Mouse (Mus musculus) MEL (cell line): Measurements from ENCODE around the gene Ttc39d.
A peak's percentile ranks its signal among the peaks of the same experiment; 100 is the strongest.

ENCODE experiments used
- CTCF ChIP-seq, 3 experiments: IDR thresholded peaks in 2 of 3; conservative IDR thresholded peaks in 1 of 3; 2 replicates each; pipeline ENCODE4 v1.5.1; 2011 to 2012; ENCODE audit warnings: low read length in 3 of 3, low read depth in 2 of 3, mild to moderate bottlenecking in 2 of 3, improper control_type of control experiment in 1 of 3, inconsistent platforms in 1 of 3, mixed read lengths in 1 of 3, moderate library complexity in 1 of 3; ENCODE audit not compliant: control insufficient read depth in 1 of 3, insufficient read depth in 1 of 3, poor library complexity in 1 of 3, severe bottlenecking in 1 of 3
- E2F4 ChIP-seq: IDR thresholded peaks from 2 replicates; pipeline ENCODE4 v1.6.1; 2011; ENCODE audit warnings: low read depth, low read length, improper control_type of control experiment, borderline replicate concordance
- HCFC1 ChIP-seq: IDR thresholded peaks from 2 replicates; pipeline ENCODE4 v1.6.1; 2012; ENCODE audit warnings: low read depth, mild to moderate bottlenecking, inconsistent platforms, low read length, improper control_type of control experiment, moderate library complexity
- JUND ChIP-seq: IDR thresholded peaks from 2 replicates; pipeline ENCODE4 v1.6.1; 2011; ENCODE audit warnings: low read depth, mild to moderate bottlenecking, improper control_type of control experiment, low read length
- MEF2A ChIP-seq: IDR thresholded peaks from 2 replicates; pipeline ENCODE4 v1.6.1; 2014; ENCODE audit warnings: low read depth, mild to moderate bottlenecking, inconsistent platforms, low read length, improper control_type of control experiment; ENCODE audit not compliant: poor library complexity, insufficient replicate concordance, severe bottlenecking; ENCODE audit errors: extremely low read depth
- POLR2A ChIP-seq, 2 experiments: IDR thresholded peaks; 2 replicates each; pipeline ENCODE4 v1.6.1; 2011 to 2012; ENCODE audit warnings: low read length in 2 of 2, mild to moderate bottlenecking in 2 of 2, control low read depth in 1 of 2, improper control_type of control experiment in 1 of 2, low read depth in 1 of 2, moderate library complexity in 1 of 2; ENCODE audit not compliant: control insufficient read depth in 1 of 2, insufficient read depth in 1 of 2, poor library complexity in 1 of 2
- RAD21 ChIP-seq: IDR thresholded peaks from 2 replicates; pipeline ENCODE4 v1.6.1; 2011; ENCODE audit warnings: mild to moderate bottlenecking, low read depth, low read length, improper control_type of control experiment
- SMC3 ChIP-seq: IDR thresholded peaks from 2 replicates; pipeline ENCODE4 v1.6.1; 2011; ENCODE audit warnings: low read depth, low read length, improper control_type of control experiment

DNA sequence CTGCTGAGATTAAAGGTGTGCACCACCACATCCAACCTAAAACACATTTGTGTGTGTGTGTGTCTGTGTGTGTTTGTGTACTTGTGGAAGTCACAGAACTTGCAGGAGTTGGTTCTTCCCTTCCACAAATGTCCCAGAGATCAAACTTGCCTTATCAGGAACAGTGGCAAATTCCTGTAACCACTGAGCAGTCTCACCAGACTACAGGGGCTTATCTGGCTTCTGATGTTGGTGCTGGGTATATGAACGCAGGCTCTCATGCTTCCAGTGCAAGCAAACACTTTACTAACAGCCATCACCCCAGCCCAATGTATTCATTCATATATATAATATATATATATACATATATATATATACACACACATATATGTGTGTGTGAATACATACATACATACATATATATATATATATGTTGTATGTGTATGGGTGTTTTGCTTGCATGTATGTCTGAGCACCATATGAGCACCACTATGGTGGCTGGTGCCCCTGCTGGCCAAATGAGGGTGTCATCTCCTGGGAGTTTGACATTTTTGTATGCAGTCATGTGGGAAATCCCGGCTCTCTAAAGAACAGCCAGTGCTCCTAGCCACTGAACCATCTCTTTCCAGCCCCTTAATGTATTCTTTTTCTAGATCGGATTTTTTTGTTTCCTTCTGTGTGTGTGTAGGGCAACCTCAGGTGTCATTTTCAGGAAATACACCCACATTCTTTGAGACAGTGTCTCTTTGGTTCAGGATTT is 14.8 kb downstream of the Ttc39d start:
- TF ChIP-seq SMC3 (no peak), POLR2A (IDR thresholded peaks at IDR 0.05; ENCODE audit: control insufficient read depth in 1 of 2, insufficient read depth in 1 of 2, low read depth in 1 of 2, low read length in 2 of 2, poor library complexity in 1 of 2) (no peak), E2F4 (no peak), JUND (no peak), CTCF (IDR thresholded peaks at IDR 0.05 in 2 of 3, conservative IDR thresholded peaks at IDR 0.05 in 1 of 3; ENCODE audit: control insufficient read depth in 1 of 3, insufficient read depth in 1 of 3, low read depth in 2 of 3, low read length in 3 of 3, poor library complexity in 1 of 3, severe bottlenecking in 1 of 3) (peak; percentile 44 to 53 (median 45)), MEF2A (no peak), RAD21 (peak; percentile 14), HCFC1 (no peak)
